Mouse (Mus musculus) E14TG2a.4 (cell line): ENCODE measurements at regions not wholly inside any gene's neighbourhood (a gene's known extent, or its start where the extent isn't known, plus 50 kb on each side); places are given as distances from the start of the nearest gene placed in this dataset.

Experiments
- CTCF ChIP-seq: conservative IDR thresholded peaks from 2 replicates; pipeline ENCODE4 v1.5.1; 2014; ENCODE audit warnings: low read length
- POU5F1 ChIP-seq: IDR thresholded peaks from 2 replicates; pipeline ENCODE4 v1.6.1; 2014; ENCODE audit warnings: low read length, borderline replicate concordance

- TF ChIP-seq CTCF (no peak), POU5F1 (no peak)
Measured at GRCm38 (mm10) chr7:135942826-135943225, 226.7 kb upstream of the Mki67 start.
